Mouse (Mus musculus) layer of hippocampus, adult 2 months (tissue): ENCODE results near the gene Tent5c. TPM values are rescaled to one million over a fixed set of nuclear protein-coding genes. Genes with fewer than 3 reads are reported as not detected.
"Not testable (repeated sequence)": the region's sequence is repeated elsewhere in the genome, so short reads cannot be mapped to it uniquely, and the experiment has no call there.

Experiments
- DNase-seq, 2 experiments: peaks; one replicate each; pipeline ENCODE4 v3.0.0; 2022; ENCODE audit warnings: low spot score in 2 of 2
- H3K27ac ChIP-seq: fragments of 200-600 bp; 2 replicates; pipeline ENCODE4 v1.8.1; 2022
- H3K4me3 ChIP-seq: fragments of 200-600 bp; 2 replicates; pipeline ENCODE4 v1.8.1; 2022; ENCODE audit warnings: mild to moderate bottlenecking
- CTCF ChIP-seq: fragments of 200-600 bp; conservative IDR thresholded peaks from 2 replicates; pipeline ENCODE4 v1.8.1; 2022; ENCODE audit warnings: antibody characterized with exemption, mild to moderate bottlenecking, moderate library complexity
- total RNA-seq, 2 experiments: library from RNA; stranded (reverse); gene quantifications; 2 replicates each; pipeline ENCODE4 v1.2.3; 2021

Gene Tent5c
- total RNA-seq, 2 experiments from 2014 or later: 2.3 to 2.4 TPM

- Histone ChIP-seq H3K4me3 (no peak overlapping the region), H3K27ac (no peak overlapping the region)
- TF ChIP-seq CTCF: no peak
- DNase-seq: no peak
Measured at GRCm38 (mm10) chr3:100419962-100420690, 69.0 kb downstream of the Tent5c start.

- no peak for DNase-seq
Measured at GRCm38 (mm10) chr3:100418387-100418786, 70.7 kb downstream of the Tent5c start.

GRCm38 (mm10) chr3:100417772-100418311 is 71.3 kb downstream of the Tent5c start:
- peak overlapping the region; percentile 2 for H3K4me3 ChIP-seq
- peak; percentile 24 to 37 for DNase-seq
- peak overlapping the region; percentile 46; the same call in 1 of the 2 replicates for H3K27ac ChIP-seq
- TF ChIP-seq CTCF: no peak; the same call in 1 of the 2 replicates

More at GRCm38 (mm10) chr3:100418387-100418786, 70.7 kb downstream of the Tent5c start:
- TF ChIP-seq CTCF: no peak
- Histone ChIP-seq H3K27ac (peak overlapping the region; percentile 46; the same call in 1 of the 2 replicates), H3K4me3 (no peak overlapping the region)

- TF ChIP-seq CTCF: no peak
- H3K27ac ChIP-seq: no peak overlapping the region
- no peak overlapping the region for H3K4me3 ChIP-seq
- DNase-seq: no peak
Measured at GRCm38 (mm10) chr3:100415671-100416070, 73.5 kb downstream of the Tent5c start.

- not testable (repeated sequence) for H3K27ac ChIP-seq, H3K4me3 ChIP-seq, DNase-seq
Measured at GRCm38 (mm10) chr3:100413586-100413985, 75.5 kb downstream of the Tent5c start.

GRCm38 (mm10) chr3:100411945-100412344 is 77.2 kb downstream of the Tent5c start:
- no peak overlapping the region for H3K4me3 ChIP-seq
- H3K27ac ChIP-seq: no peak overlapping the region
- no peak for TF ChIP-seq CTCF
- no peak for DNase-seq

- no peak overlapping the region for H3K4me3 ChIP-seq
- no peak for TF ChIP-seq CTCF
- no peak for DNase-seq
- H3K27ac ChIP-seq: no peak overlapping the region
Measured at GRCm38 (mm10) chr3:100409280-100409679, 79.8 kb downstream of the Tent5c start.

GRCm38 (mm10) chr3:100408351-100409043 is 80.6 kb downstream of the Tent5c start:
- H3K27ac ChIP-seq: no peak overlapping the region
- no peak for TF ChIP-seq CTCF
- no peak overlapping the region for H3K4me3 ChIP-seq
- no peak for DNase-seq

- Histone ChIP-seq H3K4me3 (no peak overlapping the region), H3K27ac (no peak overlapping the region)
- DNase-seq: no peak
- no peak for TF ChIP-seq CTCF
Measured at GRCm38 (mm10) chr3:100402656-100403055, 86.5 kb downstream of the Tent5c start.

Other genes with a start within 250 kb of the Tent5c start
- gene Man1a2, start 196.2 kb upstream of the Tent5c start, total RNA-seq: 100 to 1,000 TPM in 1 of 2 experiments, 10 to 100 TPM in 1; 97.8 to 113 TPM